Mouse (Mus musculus): ENCODE data around the gene Slc1a7. TPM values are rescaled to one million over a fixed set of nuclear protein-coding genes. Genes with fewer than 3 reads are reported as not detected.

The Slc1a7 gene
- total and polyA plus RNA-seq, 3 experiments: 0.21 to 1.9 (median 0.32) TPM

GRCm38 (mm10) chr4:107983717-107984116 lies 15.6 kb downstream of the Slc1a7 start:
- Histone ChIP-seq H3K36me3 (ENCODE audit: control insufficient read depth, insufficient read depth, low read length) (no peaks in the 10 kb centered on the region), H3K27me3 (ENCODE audit: control insufficient read depth, insufficient read depth, low read length) (no peaks in the 10 kb centered on the region), H3K27ac (no peak overlapping the region), H3K4me1 (ENCODE audit: control insufficient read depth, insufficient read depth, low read length) (peaks cover 9% of the 10 kb centered on the region), H3K79me2 (replicated peaks; ENCODE audit: control insufficient read depth, insufficient read depth, low read length) (no peaks in the 10 kb centered on the region), H3K9ac (ENCODE audit: low read depth, low read length) (no peak overlapping the region), H3K4me3 (no peak overlapping the region)
- intact Hi-C loops (cut with DNase I): no loop called here
- TF ChIP-seq EP300 (IDR thresholded peaks at IDR 0.05; ENCODE audit: insufficient read depth, low read depth, low read length) (no peak), POLR2A (IDR thresholded peaks at IDR 0.05; ENCODE audit: insufficient read depth, low read depth, low read length) (no peak), CTCF (IDR thresholded peaks at IDR 0.05) (no peak)
- WGBS: 66% methylated on average over 1 of the region's 1 CpGs
- no peak for DNase-seq

- Histone ChIP-seq H3K4me1 (ENCODE audit: control insufficient read depth, insufficient read depth, low read length) (peaks cover 10% of the 10 kb centered on the region), H3K79me2 (replicated peaks; ENCODE audit: control insufficient read depth, insufficient read depth, low read length) (no peaks in the 10 kb centered on the region), H3K27ac (no peak overlapping the region), H3K9ac (ENCODE audit: low read depth, low read length) (no peak overlapping the region), H3K36me3 (ENCODE audit: control insufficient read depth, insufficient read depth, low read length) (no peaks in the 10 kb centered on the region), H3K27me3 (ENCODE audit: control insufficient read depth, insufficient read depth, low read length) (no peaks in the 10 kb centered on the region), H3K4me3 (no peak overlapping the region)
- WGBS: 42% methylated on average over 7 of the region's 7 CpGs
- TF ChIP-seq POLR2A (IDR thresholded peaks at IDR 0.05; ENCODE audit: insufficient read depth, low read depth, low read length) (peak; percentile 42; the same call in 1 of the 2 replicates), CTCF (IDR thresholded peaks at IDR 0.05) (no peak), EP300 (IDR thresholded peaks at IDR 0.05; ENCODE audit: insufficient read depth, low read depth, low read length) (peak; percentile 41; the same call in 1 of the 2 replicates)
- intact Hi-C loops (cut with DNase I): no loop called here
- DNase-seq: peak; percentile 74 to 83
Observed at GRCm38 (mm10) chr4:107984282-107984981, 16.3 kb downstream of the Slc1a7 start.

GRCm38 (mm10) chr4:107985812-107986211 lies 17.7 kb downstream of the Slc1a7 start:
- 91% methylated on average over 5 of the region's 5 CpGs for WGBS
- peaks cover 9% of the 10 kb centered on the region for H3K4me1 ChIP-seq (ENCODE audit: control insufficient read depth, insufficient read depth, low read length)
- no peaks in the 10 kb centered on the region for H3K27me3 ChIP-seq (ENCODE audit: control insufficient read depth, insufficient read depth, low read length)
- H3K9ac ChIP-seq (ENCODE audit: low read depth, low read length): no peak overlapping the region
- no peaks in the 10 kb centered on the region for H3K79me2 ChIP-seq (replicated peaks; ENCODE audit: control insufficient read depth, insufficient read depth, low read length)
- H3K4me3 ChIP-seq: no peak overlapping the region
- no peak overlapping the region for H3K27ac ChIP-seq
- no peak for TF ChIP-seq CTCF (IDR thresholded peaks at IDR 0.05)
- no peak for TF ChIP-seq POLR2A (IDR thresholded peaks at IDR 0.05; ENCODE audit: insufficient read depth, low read depth, low read length)
- no peak for TF ChIP-seq EP300 (IDR thresholded peaks at IDR 0.05; ENCODE audit: insufficient read depth, low read depth, low read length)
- DNase-seq: no peak
- H3K36me3 ChIP-seq (ENCODE audit: control insufficient read depth, insufficient read depth, low read length): no peaks in the 10 kb centered on the region
- intact Hi-C loops (cut with DNase I): no loop called here

GRCm38 (mm10) chr4:107986386-107987168 lies 18.4 kb downstream of the Slc1a7 start:
- no peak overlapping the region for H3K9ac ChIP-seq (ENCODE audit: low read depth, low read length)
- no peaks in the 10 kb centered on the region for H3K27me3 ChIP-seq (ENCODE audit: control insufficient read depth, insufficient read depth, low read length)
- no peaks in the 10 kb centered on the region for H3K79me2 ChIP-seq (replicated peaks; ENCODE audit: control insufficient read depth, insufficient read depth, low read length)
- TF ChIP-seq EP300 (IDR thresholded peaks at IDR 0.05; ENCODE audit: insufficient read depth, low read depth, low read length) (no peak), POLR2A (IDR thresholded peaks at IDR 0.05; ENCODE audit: insufficient read depth, low read depth, low read length) (no peak), CTCF (IDR thresholded peaks at IDR 0.05) (no peak)
- intact Hi-C loops (cut with DNase I): no loop called here
- no peaks in the 10 kb centered on the region for H3K36me3 ChIP-seq (ENCODE audit: control insufficient read depth, insufficient read depth, low read length)
- peaks cover 9% of the 10 kb centered on the region for H3K4me1 ChIP-seq (ENCODE audit: control insufficient read depth, insufficient read depth, low read length)
- no peak overlapping the region for H3K4me3 ChIP-seq
- DNase-seq: no peak
- 82% methylated on average over 11 of the region's 11 CpGs for WGBS
- H3K27ac ChIP-seq: no peak overlapping the region

GRCm38 (mm10) chr4:107988931-107989330 lies 20.8 kb downstream of the Slc1a7 start:
- H3K9ac ChIP-seq (ENCODE audit: low read depth, low read length): no peak overlapping the region
- H3K27me3 ChIP-seq (ENCODE audit: control insufficient read depth, insufficient read depth, low read length): no peaks in the 10 kb centered on the region
- DNase-seq: peak; percentile 48 to 52
- peaks cover 8% of the 10 kb centered on the region for H3K4me1 ChIP-seq (ENCODE audit: control insufficient read depth, insufficient read depth, low read length)
- no peaks in the 10 kb centered on the region for H3K79me2 ChIP-seq (replicated peaks; ENCODE audit: control insufficient read depth, insufficient read depth, low read length)
- H3K4me3 ChIP-seq: no peak overlapping the region
- H3K27ac ChIP-seq: no peak overlapping the region
- H3K36me3 ChIP-seq (ENCODE audit: control insufficient read depth, insufficient read depth, low read length): no peaks in the 10 kb centered on the region
- 24% methylated on average over 8 of the region's 8 CpGs for WGBS
- intact Hi-C loops (cut with DNase I): no loop called here
- TF ChIP-seq CTCF (IDR thresholded peaks at IDR 0.05) (peak; percentile 21), POLR2A (IDR thresholded peaks at IDR 0.05; ENCODE audit: insufficient read depth, low read depth, low read length) (no peak)

- 37% methylated on average over 5 of the region's 5 CpGs for WGBS
- Histone ChIP-seq H3K27ac (no peak overlapping the region), H3K4me1 (ENCODE audit: control insufficient read depth, insufficient read depth, low read length) (peaks cover 1% of the 10 kb centered on the region; the same call in 1 of the 2 replicates), H3K9ac (ENCODE audit: low read depth, low read length) (no peak overlapping the region), H3K36me3 (ENCODE audit: control insufficient read depth, insufficient read depth, low read length) (no peaks in the 10 kb centered on the region), H3K79me2 (replicated peaks; ENCODE audit: control insufficient read depth, insufficient read depth, low read length) (no peaks in the 10 kb centered on the region), H3K4me3 (no peak overlapping the region), H3K27me3 (ENCODE audit: control insufficient read depth, insufficient read depth, low read length) (no peaks in the 10 kb centered on the region)
- intact Hi-C loops (cut with DNase I): no loop called here
- TF ChIP-seq POLR2A (IDR thresholded peaks at IDR 0.05; ENCODE audit: insufficient read depth, low read depth, low read length) (no peak), CTCF (IDR thresholded peaks at IDR 0.05) (no peak), EP300 (IDR thresholded peaks at IDR 0.05; ENCODE audit: insufficient read depth, low read depth, low read length) (no peak)
- no peak for DNase-seq
Observed at GRCm38 (mm10) chr4:107990818-107991217, 22.7 kb downstream of the Slc1a7 start.
